Mouse (Mus musculus) midbrain, embryonic 15.5 days (tissue): ENCODE results near the gene Cbx6. TPM values are rescaled to one million over a fixed set of nuclear protein-coding genes. Genes with fewer than 3 reads are reported as not detected.

Source experiments
- ATAC-seq: fragments of 200-750 bp; cut with Nextera tagmentation; replicated peaks from 2 replicates; pipeline ENCODE4 v1.8.0; 2017; ENCODE audit warnings: moderate TSS enrichment
- H3K27ac ChIP-seq: fragments of 300-500 bp; sonication (generic); 2 replicates; pipeline ENCODE4 v1.5.1; 2015; ENCODE audit warnings: mild to moderate bottlenecking, inconsistent platforms
- H3K27me3 ChIP-seq: fragments of 300-500 bp; sonication (generic); replicated peaks from 2 replicates; pipeline ENCODE4 v1.6.1; 2015; ENCODE audit warnings: inconsistent platforms
- H3K36me3 ChIP-seq: fragments of 300-500 bp; sonication (generic); replicated peaks from 2 replicates; pipeline ENCODE4 v1.6.1; 2015; ENCODE audit warnings: inconsistent platforms
- H3K4me1 ChIP-seq: fragments of 300-500 bp; sonication (generic); 2 replicates; pipeline ENCODE4 v1.6.1; 2015; ENCODE audit warnings: inconsistent platforms
- H3K4me2 ChIP-seq: fragments of 300-500 bp; sonication (generic); 2 replicates; pipeline ENCODE4 v1.6.1; 2015; ENCODE audit warnings: inconsistent platforms, mild to moderate bottlenecking, moderate library complexity
- H3K4me3 ChIP-seq: fragments of 300-500 bp; sonication (generic); 2 replicates; pipeline ENCODE4 v1.5.1; 2015; ENCODE audit warnings: mild to moderate bottlenecking, inconsistent platforms
- H3K9ac ChIP-seq: fragments of 300-500 bp; sonication (generic); 2 replicates; pipeline ENCODE4 v1.6.1; 2015; ENCODE audit warnings: mild to moderate bottlenecking, inconsistent platforms
- H3K9me3 ChIP-seq: fragments of 300-500 bp; sonication (generic); 2 replicates; pipeline ENCODE4 v1.6.1; 2016; ENCODE audit warnings: inconsistent platforms
- WGBS: fragments of 180-500 bp; shearing (Covaris S2); methylation state at CpG from one replicate; pipeline ENCODE4 v1.1.7; 2015; ENCODE audit warnings: mixed read lengths; 5-methylcytosine and 5-hydroxymethylcytosine counted together
- polyA plus RNA-seq: library from polyadenylated mRNA; unstranded; fragments of >200 nt; fragmentation: Nextera tagmentation; extraction: Ambion mirVana; gene quantifications from 2 replicates; pipeline ENCODE4 v1.2.1, GENCODE M21; 2015

Cbx6 gene
- polyA plus RNA-seq, 1 experiment from 2014 or later, result 70.6 TPM

DNA sequence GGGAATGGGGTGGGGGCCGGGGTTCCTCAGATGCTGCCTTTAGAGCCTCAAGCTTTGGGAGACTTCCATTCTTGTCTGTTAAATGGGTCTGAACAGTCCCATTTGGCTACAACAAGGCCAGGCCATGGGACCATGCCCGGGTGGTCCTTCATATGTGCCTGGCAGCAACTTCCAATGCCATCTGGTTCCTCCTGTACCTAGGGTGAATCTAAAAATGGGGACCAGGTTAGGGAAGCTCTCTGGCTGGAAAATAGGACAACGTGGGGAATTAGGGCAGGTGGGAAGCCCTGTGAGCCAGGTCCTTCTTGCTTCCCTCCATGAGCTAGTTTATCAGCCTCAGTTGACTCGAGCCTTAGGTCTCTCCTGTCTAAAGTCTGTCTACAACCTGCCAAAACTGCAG lies 23.5 kb downstream of the Cbx6 start:
- Histone ChIP-seq H3K36me3 (no peaks in the 10 kb centered on the region), H3K4me3 (no peak overlapping the region), H3K27me3 (peaks cover 18% of the 10 kb centered on the region), H3K4me1 (0 out of 2 replicates have a peak, but pooled peaks cover 3% of the 10 kb centered on the region), H3K9ac (no peak overlapping the region), H3K27ac (no peak overlapping the region), H3K9me3 (no peaks in the 10 kb centered on the region), H3K4me2 (no peak overlapping the region)
- 72% methylated on average over 4 of the region's 4 CpGs for WGBS
- no peak for ATAC-seq

- no peak overlapping the region for H3K4me3 ChIP-seq
- no peaks in the 10 kb centered on the region for H3K36me3 ChIP-seq
- H3K4me2 ChIP-seq, result no peak overlapping the region
- H3K4me1 ChIP-seq, result peaks cover 9% of the 10 kb centered on the region; the same call in 1 of the 2 replicates
- no peak overlapping the region for H3K27ac ChIP-seq
- ATAC-seq, result no peak
- WGBS, result 60% methylated on average over 3 of the region's 3 CpGs
- H3K9ac ChIP-seq, result no peak overlapping the region
- no peaks in the 10 kb centered on the region for H3K9me3 ChIP-seq
- peaks cover 23% of the 10 kb centered on the region for H3K27me3 ChIP-seq
These were observed 24.4 kb downstream of the Cbx6 start for GRCm38 (mm10) chr15:79810061-79810460.

DNA sequence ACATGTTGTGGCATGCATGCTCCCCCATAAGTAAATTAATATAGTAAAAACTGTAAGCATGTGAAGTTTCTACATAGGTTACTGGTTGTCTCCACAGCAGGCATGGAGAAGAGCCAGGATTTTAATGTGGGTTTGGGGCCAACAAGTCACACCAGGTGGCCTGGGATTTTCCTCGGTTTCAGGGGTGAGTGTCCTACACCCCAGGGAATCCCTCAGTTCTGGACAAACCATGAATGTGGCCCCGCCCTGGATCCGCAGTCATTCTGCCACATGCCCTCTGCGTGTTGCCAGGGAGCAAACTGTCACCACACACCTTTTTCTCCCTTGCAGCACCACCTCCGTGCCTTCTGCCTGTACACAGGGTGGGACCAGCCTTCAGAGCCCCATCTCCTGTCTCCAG lies 25.8 kb downstream of the Cbx6 start:
- Histone ChIP-seq H3K4me3 (no peak overlapping the region), H3K36me3 (no peaks in the 10 kb centered on the region), H3K9me3 (no peaks in the 10 kb centered on the region), H3K4me2 (no peak overlapping the region), H3K27me3 (peaks cover 23% of the 10 kb centered on the region), H3K4me1 (peaks cover 13% of the 10 kb centered on the region), H3K27ac (no peak overlapping the region), H3K9ac (no peak overlapping the region)
- WGBS, result 49% methylated on average over 5 of the region's 5 CpGs
- ATAC-seq, result no peak

GRCm38 (mm10) chr15:79808114-79808513 lies 26.4 kb downstream of the Cbx6 start:
- H3K4me2 ChIP-seq, result no peak overlapping the region
- no peak overlapping the region for H3K4me3 ChIP-seq
- H3K36me3 ChIP-seq, result no peaks in the 10 kb centered on the region
- H3K27me3 ChIP-seq, result peaks cover 23% of the 10 kb centered on the region
- H3K27ac ChIP-seq, result no peak overlapping the region
- peaks cover 19% of the 10 kb centered on the region for H3K4me1 ChIP-seq
- no peak for ATAC-seq
- no peaks in the 10 kb centered on the region for H3K9me3 ChIP-seq
- WGBS, result 33% methylated on average over 5 of the region's 5 CpGs
- H3K9ac ChIP-seq, result no peak overlapping the region

GRCm38 (mm10) chr15:79807050-79807449 lies 27.4 kb downstream of the Cbx6 start:
- H3K4me1 ChIP-seq, result peaks cover 27% of the 10 kb centered on the region
- WGBS, result 56% methylated on average over 1 of the region's 1 CpGs
- no peaks in the 10 kb centered on the region for H3K9me3 ChIP-seq
- H3K36me3 ChIP-seq, result no peaks in the 10 kb centered on the region
- peaks cover 29% of the 10 kb centered on the region for H3K27me3 ChIP-seq
- no peak overlapping the region for H3K9ac ChIP-seq
- H3K4me3 ChIP-seq, result no peak overlapping the region
- no peak for ATAC-seq
- no peak overlapping the region for H3K27ac ChIP-seq
- H3K4me2 ChIP-seq, result no peak overlapping the region

- H3K4me1 ChIP-seq, result peaks cover 34% of the 10 kb centered on the region
- no peaks in the 10 kb centered on the region for H3K9me3 ChIP-seq
- H3K9ac ChIP-seq, result peak overlapping the region; percentile 81; the same call in 1 of the 2 replicates
- H3K4me2 ChIP-seq, result peak overlapping the region; percentile 81
- 19% methylated on average over 8 of the region's 8 CpGs for WGBS
- peak overlapping the region; percentile 88 for H3K27ac ChIP-seq
- no peaks in the 10 kb centered on the region for H3K36me3 ChIP-seq
- ATAC-seq, result 0 out of 2 replicates have a peak, but pooled peaks have one; percentile 2
- peaks cover 34% of the 10 kb centered on the region for H3K27me3 ChIP-seq
- peak overlapping the region; percentile 67 for H3K4me3 ChIP-seq
These were observed 29.2 kb downstream of the Cbx6 start for GRCm38 (mm10) chr15:79805246-79805645.

- Histone ChIP-seq H3K4me2 (peak within 1 kb of the TSS; percentile 81), H3K27ac (peak within 1 kb of the TSS; percentile 88), H3K4me1 (peaks cover 34% of the 10 kb centered on the region), H3K9me3 (no peaks in the 10 kb centered on the region), H3K9ac (peak within 1 kb of the TSS; percentile 81), H3K27me3 (peaks cover 34% of the 10 kb centered on the region), H3K36me3 (no peaks in the 10 kb centered on the region), H3K4me3 (peak within 1 kb of the TSS; percentile 67)
- under 1% methylated on average over 71 of the region's 91 CpGs for WGBS
- ATAC-seq, result peak; percentile 80
These were observed 30.0 kb downstream of the Cbx6 start, which contains the start of gene Nptxr for GRCm38 (mm10) chr15:79804352-79805071. Gene Nptxr (minus strand): TSS chr15:79804766.

GRCm38 (mm10) chr15:79803533-79804351 lies 30.7 kb downstream of the Cbx6 start:
- H3K27me3 ChIP-seq, result peaks cover 34% of the 10 kb centered on the region
- peak; percentile 67 for ATAC-seq
- WGBS, result 4% methylated on average over 78 of the region's 81 CpGs

GRCm38 (mm10) chr15:79802304-79802703 lies 32.2 kb downstream of the Cbx6 start:
- WGBS, result 68% methylated on average over 4 of the region's 4 CpGs
- no peaks in the 10 kb centered on the region for H3K9me3 ChIP-seq
- peak overlapping the region; percentile 81; the same call in 1 of the 2 replicates for H3K4me2 ChIP-seq
- H3K36me3 ChIP-seq, result no peaks in the 10 kb centered on the region
- no peak for ATAC-seq
- no peak overlapping the region for H3K27ac ChIP-seq
- H3K4me3 ChIP-seq, result no peak overlapping the region
- peaks cover 34% of the 10 kb centered on the region for H3K4me1 ChIP-seq
- peaks cover 27% of the 10 kb centered on the region for H3K27me3 ChIP-seq
- H3K9ac ChIP-seq, result no peak overlapping the region

More at GRCm38 (mm10) chr15:79803533-79804351, 30.7 kb downstream of the Cbx6 start:
- peak overlapping the region; percentile 67 for H3K4me3 ChIP-seq
- H3K9me3 ChIP-seq, result no peaks in the 10 kb centered on the region
- H3K4me2 ChIP-seq, result peak overlapping the region; percentile 81
- H3K4me1 ChIP-seq, result peaks cover 34% of the 10 kb centered on the region
- H3K9ac ChIP-seq, result peak overlapping the region; percentile 81
- peak overlapping the region; percentile 88 for H3K27ac ChIP-seq
- no peaks in the 10 kb centered on the region for H3K36me3 ChIP-seq

- Histone ChIP-seq H3K4me1 (peaks cover 34% of the 10 kb centered on the region), H3K27ac (no peak overlapping the region), H3K4me2 (no peak overlapping the region), H3K36me3 (no peaks in the 10 kb centered on the region), H3K27me3 (peaks cover 22% of the 10 kb centered on the region), H3K4me3 (no peak overlapping the region), H3K9me3 (no peaks in the 10 kb centered on the region), H3K9ac (no peak overlapping the region)
- WGBS, result 78% methylated on average over 2 of the region's 2 CpGs
- no peak for ATAC-seq
These were observed 32.8 kb downstream of the Cbx6 start for GRCm38 (mm10) chr15:79801646-79802045.

- no peak overlapping the region for H3K4me3 ChIP-seq
- H3K9ac ChIP-seq, result no peak overlapping the region
- peaks cover 13% of the 10 kb centered on the region for H3K27me3 ChIP-seq
- 58% methylated on average over 11 of the region's 11 CpGs for WGBS
- H3K9me3 ChIP-seq, result no peaks in the 10 kb centered on the region
- H3K36me3 ChIP-seq, result no peaks in the 10 kb centered on the region
- H3K4me2 ChIP-seq, result no peak overlapping the region
- no peak overlapping the region for H3K27ac ChIP-seq
- no peak for ATAC-seq
- H3K4me1 ChIP-seq, result peaks cover 34% of the 10 kb centered on the region
These were observed 33.8 kb downstream of the Cbx6 start for GRCm38 (mm10) chr15:79800701-79801100.

DNA sequence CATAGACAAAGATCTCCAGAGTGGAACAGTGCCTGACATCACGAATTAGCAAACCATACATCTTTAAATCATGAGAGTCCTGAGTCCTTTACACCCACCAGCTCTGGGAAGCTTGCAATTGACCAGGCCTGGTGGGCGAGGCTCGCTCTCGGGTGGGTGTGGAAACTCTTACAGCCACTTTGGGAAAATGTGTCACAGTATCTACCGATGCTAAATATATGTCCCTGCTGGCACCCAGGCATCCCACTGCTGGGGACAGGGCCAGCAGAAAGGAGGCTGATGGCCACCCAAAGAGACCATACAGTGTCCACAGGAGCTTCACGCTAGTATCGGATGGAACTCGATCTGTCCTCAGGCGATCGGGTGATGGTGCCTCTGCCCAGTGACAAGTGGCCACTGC lies 35.9 kb downstream of the Cbx6 start:
- Histone ChIP-seq H3K4me1 (peaks cover 20% of the 10 kb centered on the region), H3K4me2 (no peak overlapping the region), H3K9me3 (no peaks in the 10 kb centered on the region), H3K9ac (no peak overlapping the region), H3K36me3 (no peaks in the 10 kb centered on the region), H3K27ac (no peak overlapping the region), H3K4me3 (no peak overlapping the region), H3K27me3 (peaks cover 11% of the 10 kb centered on the region; the same call in 1 of the 2 replicates)
- no peak for ATAC-seq
- 84% methylated on average over 10 of the region's 10 CpGs for WGBS
